Mouse (Mus musculus): ENCODE measurements around the gene Olfr316. TPM values are rescaled to one million over a fixed set of nuclear protein-coding genes. Genes with fewer than 3 reads are reported as not detected.
"Not testable (repeated sequence)": the region's sequence is repeated elsewhere in the genome, so short reads cannot be mapped to it uniquely, and the experiment has no call there.

Gene Olfr316
- polyA plus RNA-seq (2012; rRNA removed) (not detected in 2 replicates), polyA plus RNA-seq (2014; fragmentation: Nextera tagmentation; extraction: Ambion mirVana) (not detected in 2 replicates)

- TF ChIP-seq POLR2A (IDR thresholded peaks at IDR 0.05; ENCODE audit: borderline replicate concordance, extremely low read depth, insufficient read depth, insufficient read length), result no peak
- WGBS, result 83% methylated on average over 2 of the region's 2 CpGs
- H3K36me3 ChIP-seq (ENCODE audit: control insufficient read depth, insufficient read depth, low read length), result no peaks in the 10 kb centered on the region
- no peaks in the 10 kb centered on the region for H3K9me3 ChIP-seq (ENCODE audit: control insufficient read depth, low read length)
- DNase-seq (ENCODE audit: low spot score) (no peak), ATAC-seq (ENCODE audit: low FRiP score, low read depth) (no peak)
- H3K27me3 ChIP-seq (ENCODE audit: control insufficient read depth, insufficient read depth, low read length), result no peaks in the 10 kb centered on the region
- H3K4me1 ChIP-seq (ENCODE audit: control insufficient read depth, insufficient read depth, low read length), result no peaks in the 10 kb centered on the region
- H3K9ac ChIP-seq (ENCODE audit: low read depth, low read length, severe bottlenecking), result no peak within 1 kb of the TSS
- H3K27ac ChIP-seq (replicated peaks; ENCODE audit: low read depth, low read length), result no peak within 1 kb of the TSS
- H3K4me3 ChIP-seq (replicated peaks; ENCODE audit: low read length), result no peak within 1 kb of the TSS
- no peak within 1 kb of the TSS for H3K4me2 ChIP-seq (replicated peaks; ENCODE audit: low read depth, low read length, severe bottlenecking)
These were observed at the start of gene Olfr316 for GRCm38 (mm10) chr11:58752434-58752833. TSS of gene Olfr316 (plus strand) at chr11:58752734.

GRCm38 (mm10) chr11:58709086-58709485 is 43.4 kb upstream of the Olfr316 start:
- Histone ChIP-seq H3K4me1 (ENCODE audit: control insufficient read depth, insufficient read depth, low read length) (no peaks in the 10 kb centered on the region), H3K4me3 (replicated peaks; ENCODE audit: low read length) (no peak overlapping the region), H3K36me3 (ENCODE audit: control insufficient read depth, insufficient read depth, low read length) (no peaks in the 10 kb centered on the region), H3K27me3 (ENCODE audit: control insufficient read depth, insufficient read depth, low read length) (no peaks in the 10 kb centered on the region), H3K9ac (ENCODE audit: low read depth, low read length, severe bottlenecking) (no peak overlapping the region), H3K4me2 (replicated peaks; ENCODE audit: low read depth, low read length, severe bottlenecking) (no peak overlapping the region), H3K27ac (replicated peaks; ENCODE audit: low read depth, low read length) (no peak overlapping the region), H3K9me3 (ENCODE audit: control insufficient read depth, low read length) (no peaks in the 10 kb centered on the region)
- no peak for ATAC-seq (ENCODE audit: low FRiP score, low read depth)
- 78% methylated on average over 11 of the region's 11 CpGs for WGBS
- DNase-seq (ENCODE audit: low spot score), result no peak
- TF ChIP-seq POLR2A (IDR thresholded peaks at IDR 0.05; ENCODE audit: borderline replicate concordance, extremely low read depth, insufficient read depth, insufficient read length), result no peak

- H3K36me3 ChIP-seq (ENCODE audit: control insufficient read depth, insufficient read depth, low read length); H3K9ac ChIP-seq (ENCODE audit: low read depth, low read length, severe bottlenecking); H3K4me1 ChIP-seq (ENCODE audit: control insufficient read depth, insufficient read depth, low read length); H3K4me3 ChIP-seq (replicated peaks; ENCODE audit: low read length); DNase-seq (ENCODE audit: low spot score); H3K9me3 ChIP-seq (ENCODE audit: control insufficient read depth, low read length); H3K4me2 ChIP-seq (replicated peaks; ENCODE audit: low read depth, low read length, severe bottlenecking); H3K27me3 ChIP-seq (ENCODE audit: control insufficient read depth, insufficient read depth, low read length); H3K27ac ChIP-seq (replicated peaks; ENCODE audit: low read depth, low read length); ATAC-seq (ENCODE audit: low FRiP score, low read depth): not testable (repeated sequence)
- 85% methylated on average over 6 of the region's 7 CpGs for WGBS
These were observed 34.8 kb upstream of the Olfr316 start for GRCm38 (mm10) chr11:58717723-58718122.

GRCm38 (mm10) chr11:58719701-58720100 is 32.8 kb upstream of the Olfr316 start:
- no peak overlapping the region for H3K4me2 ChIP-seq (replicated peaks; ENCODE audit: low read depth, low read length, severe bottlenecking)
- no peaks in the 10 kb centered on the region for H3K36me3 ChIP-seq (ENCODE audit: control insufficient read depth, insufficient read depth, low read length)
- no peak overlapping the region for H3K9ac ChIP-seq (ENCODE audit: low read depth, low read length, severe bottlenecking)
- no peak overlapping the region for H3K27ac ChIP-seq (replicated peaks; ENCODE audit: low read depth, low read length)
- no peak for TF ChIP-seq POLR2A (IDR thresholded peaks at IDR 0.05; ENCODE audit: borderline replicate concordance, extremely low read depth, insufficient read depth, insufficient read length)
- DNase-seq (ENCODE audit: low spot score) (no peak), ATAC-seq (ENCODE audit: low FRiP score, low read depth) (no peak)
- H3K9me3 ChIP-seq (ENCODE audit: control insufficient read depth, low read length), result no peaks in the 10 kb centered on the region
- no peak overlapping the region for H3K4me3 ChIP-seq (replicated peaks; ENCODE audit: low read length)
- WGBS, result 75% methylated on average over 4 of the region's 4 CpGs
- no peaks in the 10 kb centered on the region for H3K27me3 ChIP-seq (ENCODE audit: control insufficient read depth, insufficient read depth, low read length)
- no peaks in the 10 kb centered on the region for H3K4me1 ChIP-seq (ENCODE audit: control insufficient read depth, insufficient read depth, low read length)

GRCm38 (mm10) chr11:58723914-58724313 is 28.6 kb upstream of the Olfr316 start, which contains the start of gene Olfr318:
TSS of gene Olfr318 (minus strand) at chr11:58724014.
- H3K4me3 ChIP-seq (replicated peaks; ENCODE audit: low read length), result no peak within 1 kb of the TSS

GRCm38 (mm10) chr11:58727896-58728650 is 24.5 kb upstream of the Olfr316 start:
- 86% methylated on average over 5 of the region's 6 CpGs for WGBS

More at GRCm38 (mm10) chr11:58723914-58724313, 28.6 kb upstream of the Olfr316 start, which contains the start of gene Olfr318:
- Histone ChIP-seq H3K4me2 (replicated peaks; ENCODE audit: low read depth, low read length, severe bottlenecking) (no peak within 1 kb of the TSS), H3K27ac (replicated peaks; ENCODE audit: low read depth, low read length) (no peak within 1 kb of the TSS), H3K36me3 (ENCODE audit: control insufficient read depth, insufficient read depth, low read length) (no peaks in the 10 kb centered on the region), H3K4me1 (ENCODE audit: control insufficient read depth, insufficient read depth, low read length) (no peaks in the 10 kb centered on the region), H3K9ac (ENCODE audit: low read depth, low read length, severe bottlenecking) (no peak within 1 kb of the TSS), H3K9me3 (ENCODE audit: control insufficient read depth, low read length) (no peaks in the 10 kb centered on the region), H3K27me3 (ENCODE audit: control insufficient read depth, insufficient read depth, low read length) (no peaks in the 10 kb centered on the region)
- TF ChIP-seq POLR2A (IDR thresholded peaks at IDR 0.05; ENCODE audit: borderline replicate concordance, extremely low read depth, insufficient read depth, insufficient read length), result no peak
- ATAC-seq (ENCODE audit: low FRiP score, low read depth), result no peak
- DNase-seq (ENCODE audit: low spot score), result no peak

More at GRCm38 (mm10) chr11:58727896-58728650, 24.5 kb upstream of the Olfr316 start:
- not testable (repeated sequence) for H3K27me3 ChIP-seq (ENCODE audit: control insufficient read depth, insufficient read depth, low read length); H3K4me3 ChIP-seq (replicated peaks; ENCODE audit: low read length); ATAC-seq (ENCODE audit: low FRiP score, low read depth); H3K27ac ChIP-seq (replicated peaks; ENCODE audit: low read depth, low read length); H3K4me2 ChIP-seq (replicated peaks; ENCODE audit: low read depth, low read length, severe bottlenecking); H3K9me3 ChIP-seq (ENCODE audit: control insufficient read depth, low read length); DNase-seq (ENCODE audit: low spot score); H3K9ac ChIP-seq (ENCODE audit: low read depth, low read length, severe bottlenecking); H3K4me1 ChIP-seq (ENCODE audit: control insufficient read depth, insufficient read depth, low read length); H3K36me3 ChIP-seq (ENCODE audit: control insufficient read depth, insufficient read depth, low read length)

Data from limb, embryonic 14.5 days (tissue).